Mouse (Mus musculus): ENCODE measurements around the gene Erich3. TPM values are rescaled to one million over a fixed set of nuclear protein-coding genes. Genes with fewer than 3 reads are reported as not detected.

Gene Erich3
- polyA plus RNA-seq, 1 experiment from 2014 or later = 1.5 TPM

GRCm38 (mm10) chr3:154652581-154653420, 10.9 kb upstream of the Erich3 start:
- Histone ChIP-seq H3K27ac (no peak overlapping the region), H3K4me2 (replicated peaks) (no peak overlapping the region), H3K4me3 (no peak overlapping the region), H3K36me3 (no peaks in the 10 kb centered on the region), H3K27me3 (peaks cover 7% of the 10 kb centered on the region; the same call in 1 of the 2 replicates), H3K9ac (no peak overlapping the region), H3K4me1 (peaks cover 19% of the 10 kb centered on the region), H3K9me3 (replicated peaks) (no peaks in the 10 kb centered on the region)
- peak; percentile 71; the same call in 1 of the 2 replicates for ATAC-seq (ENCODE audit: low FRiP score)
- WGBS = 47% methylated on average over 24 of the region's 24 CpGs

- no peak overlapping the region for H3K4me2 ChIP-seq (replicated peaks)
- no peak for ATAC-seq (ENCODE audit: low FRiP score)
- no peak overlapping the region for H3K4me3 ChIP-seq
- no peaks in the 10 kb centered on the region for H3K36me3 ChIP-seq
- WGBS = 52% methylated on average over 5 of the region's 5 CpGs
- no peak overlapping the region for H3K27ac ChIP-seq
- H3K9me3 ChIP-seq (replicated peaks) = no peaks in the 10 kb centered on the region
- H3K4me1 ChIP-seq = peaks cover 19% of the 10 kb centered on the region
- H3K9ac ChIP-seq = no peak overlapping the region
- peaks cover 7% of the 10 kb centered on the region; the same call in 1 of the 2 replicates for H3K27me3 ChIP-seq
Observed at GRCm38 (mm10) chr3:154653454-154653853, 10.2 kb upstream of the Erich3 start.

- 45% methylated on average over 6 of the region's 6 CpGs for WGBS
Observed at GRCm38 (mm10) chr3:154654284-154654683, 9.4 kb upstream of the Erich3 start.

GRCm38 (mm10) chr3:154654901-154655300, 8.8 kb upstream of the Erich3 start:
- Histone ChIP-seq H3K4me2 (replicated peaks) (no peak overlapping the region), H3K27ac (no peak overlapping the region), H3K4me1 (peaks cover 13% of the 10 kb centered on the region), H3K4me3 (no peak overlapping the region), H3K36me3 (no peaks in the 10 kb centered on the region), H3K27me3 (peaks cover 7% of the 10 kb centered on the region; the same call in 1 of the 2 replicates), H3K9me3 (replicated peaks) (no peaks in the 10 kb centered on the region), H3K9ac (no peak overlapping the region)
- ATAC-seq (ENCODE audit: low FRiP score) = no peak
- WGBS = 77% methylated on average over 12 of the region's 12 CpGs

More at GRCm38 (mm10) chr3:154654284-154654683, 9.4 kb upstream of the Erich3 start:
- no peak overlapping the region for H3K9ac ChIP-seq
- no peak overlapping the region for H3K4me3 ChIP-seq
- no peak overlapping the region for H3K27ac ChIP-seq
- ATAC-seq (ENCODE audit: low FRiP score) = no peak
- H3K27me3 ChIP-seq = peaks cover 7% of the 10 kb centered on the region; the same call in 1 of the 2 replicates
- H3K9me3 ChIP-seq (replicated peaks) = no peaks in the 10 kb centered on the region
- no peak overlapping the region for H3K4me2 ChIP-seq (replicated peaks)
- peaks cover 19% of the 10 kb centered on the region for H3K4me1 ChIP-seq
- no peaks in the 10 kb centered on the region for H3K36me3 ChIP-seq

- no peak for ATAC-seq (ENCODE audit: low FRiP score)
- 82% methylated on average over 5 of the region's 5 CpGs for WGBS
Observed at GRCm38 (mm10) chr3:154655711-154656110, 7.9 kb upstream of the Erich3 start.

GRCm38 (mm10) chr3:154663976-154664581, 420 bp downstream of the Erich3 start:
- no peaks in the 10 kb centered on the region for H3K36me3 ChIP-seq
- peaks cover 14% of the 10 kb centered on the region for H3K27me3 ChIP-seq
- peaks cover 12% of the 10 kb centered on the region for H3K4me1 ChIP-seq
- ATAC-seq (ENCODE audit: low FRiP score) = peak; percentile 90
- H3K27ac ChIP-seq = peak overlapping the region; percentile 79
- H3K9ac ChIP-seq = peak overlapping the region; percentile 49; the same call in 1 of the 2 replicates
- H3K4me2 ChIP-seq (replicated peaks) = peak overlapping the region; percentile 59
- no peaks in the 10 kb centered on the region for H3K9me3 ChIP-seq (replicated peaks)
- peak overlapping the region; percentile 37 for H3K4me3 ChIP-seq
- 2% methylated on average over 24 of the region's 27 CpGs for WGBS

More at GRCm38 (mm10) chr3:154655711-154656110, 7.9 kb upstream of the Erich3 start:
- H3K27ac ChIP-seq = no peak overlapping the region
- H3K9ac ChIP-seq = no peak overlapping the region
- H3K27me3 ChIP-seq = peaks cover 7% of the 10 kb centered on the region; the same call in 1 of the 2 replicates
- H3K36me3 ChIP-seq = no peaks in the 10 kb centered on the region
- no peak overlapping the region for H3K4me3 ChIP-seq
- H3K4me1 ChIP-seq = peaks cover 11% of the 10 kb centered on the region; the same call in 1 of the 2 replicates
- no peak overlapping the region for H3K4me2 ChIP-seq (replicated peaks)
- H3K9me3 ChIP-seq (replicated peaks) = no peaks in the 10 kb centered on the region

GRCm38 (mm10) chr3:154664636-154665035, 977 bp downstream of the Erich3 start:
- Histone ChIP-seq H3K36me3 (no peaks in the 10 kb centered on the region), H3K9me3 (replicated peaks) (no peaks in the 10 kb centered on the region), H3K27ac (peak overlapping the region; percentile 79), H3K4me3 (peak overlapping the region; percentile 37), H3K9ac (no peak overlapping the region), H3K4me1 (peaks cover 12% of the 10 kb centered on the region), H3K4me2 (replicated peaks) (peak overlapping the region; percentile 59), H3K27me3 (peaks cover 14% of the 10 kb centered on the region)
- 36% methylated on average over 4 of the region's 4 CpGs for WGBS
- ATAC-seq (ENCODE audit: low FRiP score) = no peak

GRCm38 (mm10) chr3:154668485-154668884, 4.8 kb downstream of the Erich3 start:
- ATAC-seq (ENCODE audit: low FRiP score) = no peak
- Histone ChIP-seq H3K4me3 (no peak overlapping the region), H3K9me3 (replicated peaks) (no peaks in the 10 kb centered on the region), H3K9ac (no peak overlapping the region), H3K36me3 (no peaks in the 10 kb centered on the region), H3K27me3 (no peaks in the 10 kb centered on the region; the same call in 1 of the 2 replicates), H3K4me2 (replicated peaks) (no peak overlapping the region), H3K27ac (no peak overlapping the region), H3K4me1 (peaks cover 12% of the 10 kb centered on the region)
- WGBS = 85% methylated on average over 3 of the region's 3 CpGs

- peaks cover 4% of the 10 kb centered on the region for H3K4me1 ChIP-seq
- H3K9ac ChIP-seq = no peak overlapping the region
- no peaks in the 10 kb centered on the region for H3K36me3 ChIP-seq
- no peak overlapping the region for H3K4me3 ChIP-seq
- H3K27me3 ChIP-seq = no peaks in the 10 kb centered on the region
- no peak overlapping the region for H3K27ac ChIP-seq
- WGBS = 86% methylated on average over 6 of the region's 6 CpGs
- no peaks in the 10 kb centered on the region for H3K9me3 ChIP-seq (replicated peaks)
- no peak overlapping the region for H3K4me2 ChIP-seq (replicated peaks)
- ATAC-seq (ENCODE audit: low FRiP score) = no peak
Observed at GRCm38 (mm10) chr3:154670584-154670983, 6.9 kb downstream of the Erich3 start.

GRCm38 (mm10) chr3:154671013-154671412, 7.4 kb downstream of the Erich3 start:
- Histone ChIP-seq H3K9me3 (replicated peaks) (no peaks in the 10 kb centered on the region), H3K4me1 (peaks cover 4% of the 10 kb centered on the region), H3K4me2 (replicated peaks) (no peak overlapping the region), H3K27me3 (no peaks in the 10 kb centered on the region), H3K27ac (no peak overlapping the region), H3K4me3 (no peak overlapping the region), H3K36me3 (no peaks in the 10 kb centered on the region), H3K9ac (no peak overlapping the region)
- 74% methylated on average over 5 of the region's 5 CpGs for WGBS
- ATAC-seq (ENCODE audit: low FRiP score) = no peak

GRCm38 (mm10) chr3:154673326-154673725, 9.7 kb downstream of the Erich3 start:
- no peak for ATAC-seq (ENCODE audit: low FRiP score)
- no peak overlapping the region for H3K9ac ChIP-seq
- no peaks in the 10 kb centered on the region for H3K9me3 ChIP-seq (replicated peaks)
- 65% methylated on average over 8 of the region's 8 CpGs for WGBS
- H3K4me3 ChIP-seq = no peak overlapping the region
- H3K27me3 ChIP-seq = no peaks in the 10 kb centered on the region
- peaks cover 4% of the 10 kb centered on the region for H3K4me1 ChIP-seq
- no peaks in the 10 kb centered on the region for H3K36me3 ChIP-seq
- no peak overlapping the region for H3K4me2 ChIP-seq (replicated peaks)
- no peak overlapping the region for H3K27ac ChIP-seq

- 75% methylated on average over 2 of the region's 2 CpGs for WGBS
Observed at GRCm38 (mm10) chr3:154682570-154682969, 18.9 kb downstream of the Erich3 start.

More at GRCm38 (mm10) chr3:154682570-154682969, 18.9 kb downstream of the Erich3 start:
- H3K4me3 ChIP-seq = no peak overlapping the region
- H3K36me3 ChIP-seq = no peaks in the 10 kb centered on the region
- H3K9me3 ChIP-seq (replicated peaks) = no peaks in the 10 kb centered on the region
- ATAC-seq (ENCODE audit: low FRiP score) = no peak
- H3K9ac ChIP-seq = no peak overlapping the region
- H3K27ac ChIP-seq = no peak overlapping the region
- no peak overlapping the region for H3K4me2 ChIP-seq (replicated peaks)
- no peaks in the 10 kb centered on the region for H3K4me1 ChIP-seq
- no peaks in the 10 kb centered on the region for H3K27me3 ChIP-seq

Data from hindbrain, embryonic 12.5 days (tissue).